Mouse (Mus musculus) hindbrain, postnatal 0 days (tissue): ENCODE results near the gene Nynrin. TPM values are rescaled to one million over a fixed set of nuclear protein-coding genes. Genes with fewer than 3 reads are reported as not detected.

Experiments used
- ATAC-seq: fragments of 200-750 bp; cut with Nextera tagmentation; 2 replicates; pipeline ENCODE4 v1.8.0; 2017; ENCODE audit warnings: mild to moderate bottlenecking, moderate TSS enrichment, moderate library complexity
- DNase-seq: peaks from one replicate; pipeline ENCODE4 v3.0.0-alpha.2; 2015; ENCODE audit warnings: low spot score
- H3K27ac ChIP-seq: fragments of 300-500 bp; sonication (generic); 2 replicates; pipeline ENCODE4 v1.5.1; 2014; ENCODE audit warnings: mild to moderate bottlenecking
- H3K27me3 ChIP-seq: fragments of 300-500 bp; sonication (generic); 2 replicates; pipeline ENCODE4 v1.6.1; 2014; ENCODE audit warnings: low read length, mixed read lengths; ENCODE audit not compliant: insufficient read depth
- H3K36me3 ChIP-seq: fragments of 300-500 bp; sonication (generic); 2 replicates; pipeline ENCODE4 v1.6.1; 2014; ENCODE audit warnings: low read length, mixed read lengths; ENCODE audit not compliant: insufficient read depth
- H3K4me1 ChIP-seq: fragments of 300-500 bp; sonication (generic); 2 replicates; pipeline ENCODE4 v1.6.1; 2014; ENCODE audit warnings: antibody characterized with exemption, low read length, mixed read lengths; ENCODE audit not compliant: insufficient read depth
- H3K4me2 ChIP-seq: fragments of 300-500 bp; sonication (generic); 2 replicates; pipeline ENCODE4 v1.6.1; 2014; ENCODE audit warnings: low read depth, mild to moderate bottlenecking, low read length, moderate library complexity, mixed read lengths
- H3K4me3 ChIP-seq: fragments of 300-500 bp; sonication (generic); 2 replicates; pipeline ENCODE4 v1.5.1; 2014; ENCODE audit warnings: low read length
- H3K9ac ChIP-seq: fragments of 300-500 bp; sonication (generic); replicated peaks from 2 replicates; pipeline ENCODE4 v1.6.1; 2014; ENCODE audit warnings: mild to moderate bottlenecking, low read length, moderate library complexity, mixed read lengths
- H3K9me3 ChIP-seq: fragments of 300-500 bp; sonication (generic); 2 replicates; pipeline ENCODE4 v1.6.1; 2016; ENCODE audit warnings: low read length, mixed read lengths
- CTCF ChIP-seq: IDR thresholded peaks from 2 replicates; pipeline ENCODE4 v1.5.1; 2016; ENCODE audit warnings: antibody characterized with exemption, control low read depth, low read depth
- WGBS: fragments of 180-500 bp; shearing (Covaris S2); extraction: QIAGEN DNeasy Blood & Tissue Kit; methylation state at CpG from one replicate; pipeline ENCODE4 v1.1.7; 2014; 5-methylcytosine and 5-hydroxymethylcytosine counted together
- polyA plus RNA-seq: library from polyadenylated mRNA; unstranded; fragments of >200 nt; fragmentation: Nextera tagmentation; extraction: Ambion mirVana; gene quantifications from 2 replicates; pipeline ENCODE4 v1.2.1, GENCODE M21; 2015
- total RNA-seq: library from RNA; depleted of rRNA; stranded (reverse); fragments of >200 nt; gene quantifications from 2 replicates; pipeline ENCODE4 v1.2.3, GENCODE M21; 2014

The Nynrin gene
- total and polyA plus RNA-seq, 2 experiments from 2014 or later: 6.4 to 39.3 TPM

- Histone ChIP-seq H3K27me3 (no peaks in the 10 kb centered on the region), H3K4me1 (no peaks in the 10 kb centered on the region), H3K9ac (no peak overlapping the region), H3K27ac (no peak overlapping the region), H3K4me3 (no peak overlapping the region), H3K36me3 (no peaks in the 10 kb centered on the region), H3K9me3 (no peaks in the 10 kb centered on the region), H3K4me2 (no peak overlapping the region)
- ATAC-seq (no peak), DNase-seq (no peak)
- TF ChIP-seq CTCF: no peak
- 31% methylated on average over 14 of the region's 14 CpGs for WGBS
Observed at GRCm38 (mm10) chr14:55877469-55878315, 23.9 kb downstream of the Nynrin start.

DNA sequence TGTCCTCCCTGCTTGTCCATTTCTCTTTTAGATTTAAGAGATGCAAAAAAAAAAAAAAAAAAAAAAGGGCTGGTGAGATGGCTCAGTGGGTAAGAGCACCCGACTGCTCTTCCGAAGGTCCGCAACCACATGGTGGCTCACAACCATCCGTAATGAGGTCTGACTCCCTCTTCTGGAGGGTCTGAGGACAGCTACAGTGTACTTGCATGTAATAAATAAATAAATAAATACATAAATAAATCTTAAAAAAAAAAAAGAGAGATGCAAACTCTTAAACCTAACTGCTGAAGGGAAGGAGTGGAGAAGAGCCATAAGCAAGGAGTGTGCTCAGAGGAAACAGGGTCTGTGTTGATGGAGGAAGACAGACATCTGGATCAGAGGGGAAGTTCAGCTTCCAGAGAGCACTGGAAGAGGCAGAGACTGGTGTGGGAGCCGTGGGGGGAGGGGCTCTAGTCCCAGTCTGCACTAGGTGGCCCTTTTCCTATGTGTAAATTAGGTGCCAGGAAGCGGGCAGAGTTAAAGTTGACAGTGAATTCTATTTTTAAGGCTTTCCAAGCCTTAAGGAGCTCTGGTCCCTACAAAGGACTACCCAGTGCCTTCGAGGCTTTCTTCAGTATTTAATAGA is 24.6 kb downstream of the Nynrin start:
- Histone ChIP-seq H3K27ac (no peak overlapping the region), H3K4me2 (no peak overlapping the region), H3K4me3 (no peak overlapping the region), H3K27me3 (no peaks in the 10 kb centered on the region), H3K36me3 (no peaks in the 10 kb centered on the region), H3K9ac (no peak overlapping the region), H3K4me1 (no peaks in the 10 kb centered on the region), H3K9me3 (no peaks in the 10 kb centered on the region)
- 23% methylated on average over 7 of the region's 7 CpGs for WGBS
- peak; percentile 34; the same call in 1 of the 2 replicates for TF ChIP-seq CTCF
- DNase-seq (no peak), ATAC-seq (no peak)

GRCm38 (mm10) chr14:55879623-55880022 is 25.8 kb downstream of the Nynrin start:
- Histone ChIP-seq H3K4me3 (no peak overlapping the region), H3K27me3 (no peaks in the 10 kb centered on the region), H3K27ac (no peak overlapping the region), H3K9me3 (no peaks in the 10 kb centered on the region), H3K36me3 (no peaks in the 10 kb centered on the region), H3K4me2 (no peak overlapping the region), H3K9ac (no peak overlapping the region), H3K4me1 (no peaks in the 10 kb centered on the region)
- 39% methylated on average over 1 of the region's 1 CpGs for WGBS
- peak; percentile 66 for ATAC-seq
- TF ChIP-seq CTCF: peak; percentile 84
- DNase-seq: peak; percentile 84

GRCm38 (mm10) chr14:55880982-55881381 is 27.2 kb downstream of the Nynrin start:
- TF ChIP-seq CTCF: no peak
- 79% methylated on average over 8 of the region's 8 CpGs for WGBS
- H3K4me2 ChIP-seq: no peak overlapping the region

DNA sequence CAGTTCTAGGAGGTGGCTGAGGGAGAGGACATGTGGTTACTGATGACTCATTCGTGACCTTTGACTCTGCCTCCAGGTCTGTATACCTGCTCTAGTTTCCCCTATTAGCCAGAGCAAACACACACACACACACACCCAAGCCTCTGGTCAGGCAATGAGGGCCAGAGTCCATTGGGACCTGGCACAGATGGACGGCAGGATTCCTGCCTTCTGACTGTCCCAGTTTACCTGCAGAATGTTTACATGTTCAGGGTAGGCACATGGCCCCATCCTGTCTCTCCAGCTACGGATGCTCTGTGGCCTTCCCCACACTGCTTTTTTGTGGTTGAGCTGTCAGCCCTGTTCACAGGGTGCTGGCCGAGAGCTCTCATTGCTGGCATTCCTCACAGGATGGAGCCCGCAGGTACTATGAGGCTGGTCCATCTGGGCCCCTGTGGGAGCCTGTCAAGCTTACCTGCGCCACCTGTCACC is 28.4 kb downstream of the Nynrin start:
- 63% methylated on average over 6 of the region's 6 CpGs for WGBS
- H3K9me3 ChIP-seq: no peaks in the 10 kb centered on the region
- no peak overlapping the region for H3K4me3 ChIP-seq
- no peaks in the 10 kb centered on the region for H3K27me3 ChIP-seq
- H3K4me1 ChIP-seq: no peaks in the 10 kb centered on the region
- DNase-seq (no peak), ATAC-seq (no peak)
- TF ChIP-seq CTCF: no peak
- no peak overlapping the region for H3K27ac ChIP-seq
- no peak overlapping the region for H3K4me2 ChIP-seq
- peaks cover 4% of the 10 kb centered on the region; the same call in 1 of the 2 replicates for H3K36me3 ChIP-seq
- H3K9ac ChIP-seq: no peak overlapping the region

More at GRCm38 (mm10) chr14:55880982-55881381, 27.2 kb downstream of the Nynrin start:
- no peak for ATAC-seq
- DNase-seq: no peak
- H3K9me3 ChIP-seq: no peaks in the 10 kb centered on the region
- H3K4me1 ChIP-seq: no peaks in the 10 kb centered on the region
- no peak overlapping the region for H3K4me3 ChIP-seq
- H3K27me3 ChIP-seq: no peaks in the 10 kb centered on the region
- H3K36me3 ChIP-seq: no peaks in the 10 kb centered on the region
- no peak overlapping the region for H3K9ac ChIP-seq
- H3K27ac ChIP-seq: no peak overlapping the region

DNA sequence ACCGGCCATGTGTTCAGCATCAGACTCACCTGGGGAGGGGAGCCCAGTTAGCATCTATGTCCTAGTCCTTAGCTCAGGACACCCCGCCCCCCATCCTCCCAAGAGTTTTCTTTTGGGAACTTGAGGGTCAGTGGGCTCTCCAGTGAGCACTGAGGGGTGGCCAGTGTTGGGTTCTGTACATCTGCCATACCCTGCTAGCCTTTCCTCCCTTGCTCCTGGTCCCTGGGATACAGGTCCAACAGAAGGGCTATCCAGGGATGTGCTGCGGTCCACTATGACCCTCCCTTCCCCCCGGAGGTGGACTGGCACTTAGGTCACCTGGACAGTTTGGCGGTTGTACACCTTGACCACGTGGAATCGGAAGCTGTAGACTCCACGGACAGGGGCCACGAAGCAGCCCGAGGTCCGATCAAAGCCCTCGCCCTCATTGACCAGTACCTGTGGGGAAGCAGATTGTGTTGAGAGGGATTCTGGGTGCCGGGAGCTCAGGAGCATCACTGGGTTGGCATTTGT is 29.4 kb downstream of the Nynrin start:
- Histone ChIP-seq H3K4me3 (no peak overlapping the region), H3K27ac (no peak overlapping the region), H3K4me2 (no peak overlapping the region), H3K36me3 (peaks cover 13% of the 10 kb centered on the region; the same call in 1 of the 2 replicates), H3K9me3 (no peaks in the 10 kb centered on the region), H3K9ac (no peak overlapping the region), H3K27me3 (no peaks in the 10 kb centered on the region), H3K4me1 (no peaks in the 10 kb centered on the region)
- ATAC-seq: no peak
- TF ChIP-seq CTCF: no peak
- WGBS: 93% methylated on average over 13 of the region's 13 CpGs
- DNase-seq: no peak
